Mouse (Mus musculus): Measurements from ENCODE around the gene Olfr1414. TPM values are rescaled to one million over a fixed set of nuclear protein-coding genes. Genes with fewer than 3 reads are reported as not detected.

The Olfr1414 gene
- not detected in 2 replicates for polyA plus RNA-seq (2012; rRNA removed)

- H3K27me3 ChIP-seq (ENCODE audit: control insufficient read depth, insufficient read depth, low read length): no peaks in the 10 kb centered on the region
- no peak within 1 kb of the TSS for H3K4me3 ChIP-seq (ENCODE audit: control insufficient read depth, low read depth, low read length)
- TF ChIP-seq POLR2A (IDR thresholded peaks at IDR 0.05; ENCODE audit: control insufficient read depth, low read depth, low read length): no peak
- TF ChIP-seq CTCF (IDR thresholded peaks at IDR 0.05; ENCODE audit: control insufficient read depth, insufficient read depth, insufficient replicate concordance, low read depth, low read length): no peak
- H3K27ac ChIP-seq (ENCODE audit: control insufficient read depth, insufficient read depth, low read depth, low read length): no peak within 1 kb of the TSS
- H3K36me3 ChIP-seq (ENCODE audit: control insufficient read depth, insufficient read depth, low read length): no peaks in the 10 kb centered on the region
- no peaks in the 10 kb centered on the region; the same call in none of the 2 replicates for H3K4me1 ChIP-seq (ENCODE audit: control insufficient read depth, insufficient read depth, low read length)
These were observed at the start of gene Olfr1414 for GRCm38 (mm10) chr1:92518561-92518960. Gene Olfr1414 (minus strand): TSS chr1:92518661.

- no peak overlapping the region for H3K4me3 ChIP-seq (ENCODE audit: control insufficient read depth, low read depth, low read length)
- no peak for TF ChIP-seq POLR2A (IDR thresholded peaks at IDR 0.05; ENCODE audit: control insufficient read depth, low read depth, low read length)
- no peak for TF ChIP-seq CTCF (IDR thresholded peaks at IDR 0.05; ENCODE audit: control insufficient read depth, insufficient read depth, insufficient replicate concordance, low read depth, low read length)
- no peaks in the 10 kb centered on the region for H3K4me1 ChIP-seq (ENCODE audit: control insufficient read depth, insufficient read depth, low read length)
- no peak overlapping the region for H3K27ac ChIP-seq (ENCODE audit: control insufficient read depth, insufficient read depth, low read depth, low read length)
- H3K27me3 ChIP-seq (ENCODE audit: control insufficient read depth, insufficient read depth, low read length): no peaks in the 10 kb centered on the region
- H3K36me3 ChIP-seq (ENCODE audit: control insufficient read depth, insufficient read depth, low read length): no peaks in the 10 kb centered on the region
These were observed 27.5 kb upstream of the Olfr1414 start for GRCm38 (mm10) chr1:92545929-92546328.

GRCm38 (mm10) chr1:92539071-92539470, 20.6 kb upstream of the Olfr1414 start:
- Histone ChIP-seq H3K27me3 (ENCODE audit: control insufficient read depth, insufficient read depth, low read length) (no peaks in the 10 kb centered on the region), H3K4me1 (ENCODE audit: control insufficient read depth, insufficient read depth, low read length) (no peaks in the 10 kb centered on the region), H3K36me3 (ENCODE audit: control insufficient read depth, insufficient read depth, low read length) (no peaks in the 10 kb centered on the region), H3K27ac (ENCODE audit: control insufficient read depth, insufficient read depth, low read depth, low read length) (no peak overlapping the region), H3K4me3 (ENCODE audit: control insufficient read depth, low read depth, low read length) (no peak overlapping the region)
- TF ChIP-seq CTCF (IDR thresholded peaks at IDR 0.05; ENCODE audit: control insufficient read depth, insufficient read depth, insufficient replicate concordance, low read depth, low read length): no peak
- no peak for TF ChIP-seq POLR2A (IDR thresholded peaks at IDR 0.05; ENCODE audit: control insufficient read depth, low read depth, low read length)

GRCm38 (mm10) chr1:92536972-92537371, 18.5 kb upstream of the Olfr1414 start:
- no peaks in the 10 kb centered on the region for H3K4me1 ChIP-seq (ENCODE audit: control insufficient read depth, insufficient read depth, low read length)
- TF ChIP-seq CTCF (IDR thresholded peaks at IDR 0.05; ENCODE audit: control insufficient read depth, insufficient read depth, insufficient replicate concordance, low read depth, low read length) (no peak), POLR2A (IDR thresholded peaks at IDR 0.05; ENCODE audit: control insufficient read depth, low read depth, low read length) (no peak)
- H3K36me3 ChIP-seq (ENCODE audit: control insufficient read depth, insufficient read depth, low read length): no peaks in the 10 kb centered on the region
- no peaks in the 10 kb centered on the region for H3K27me3 ChIP-seq (ENCODE audit: control insufficient read depth, insufficient read depth, low read length)
- no peak overlapping the region for H3K27ac ChIP-seq (ENCODE audit: control insufficient read depth, insufficient read depth, low read depth, low read length)
- H3K4me3 ChIP-seq (ENCODE audit: control insufficient read depth, low read depth, low read length): no peak overlapping the region

GRCm38 (mm10) chr1:92523764-92524163, 5.3 kb upstream of the Olfr1414 start:
- no peaks in the 10 kb centered on the region for H3K36me3 ChIP-seq (ENCODE audit: control insufficient read depth, insufficient read depth, low read length)
- no peaks in the 10 kb centered on the region for H3K27me3 ChIP-seq (ENCODE audit: control insufficient read depth, insufficient read depth, low read length)
- no peak overlapping the region for H3K27ac ChIP-seq (ENCODE audit: control insufficient read depth, insufficient read depth, low read depth, low read length)
- TF ChIP-seq CTCF (IDR thresholded peaks at IDR 0.05; ENCODE audit: control insufficient read depth, insufficient read depth, insufficient replicate concordance, low read depth, low read length) (no peak), POLR2A (IDR thresholded peaks at IDR 0.05; ENCODE audit: control insufficient read depth, low read depth, low read length) (no peak)
- H3K4me3 ChIP-seq (ENCODE audit: control insufficient read depth, low read depth, low read length): no peak overlapping the region
- no peaks in the 10 kb centered on the region; the same call in none of the 2 replicates for H3K4me1 ChIP-seq (ENCODE audit: control insufficient read depth, insufficient read depth, low read length)

GRCm38 (mm10) chr1:92521376-92521775, 2.9 kb upstream of the Olfr1414 start:
- TF ChIP-seq POLR2A (IDR thresholded peaks at IDR 0.05; ENCODE audit: control insufficient read depth, low read depth, low read length) (no peak), CTCF (IDR thresholded peaks at IDR 0.05; ENCODE audit: control insufficient read depth, insufficient read depth, insufficient replicate concordance, low read depth, low read length) (peak; percentile 11; the same call in 1 of the 2 replicates)
- H3K27ac ChIP-seq (ENCODE audit: control insufficient read depth, insufficient read depth, low read depth, low read length): no peak overlapping the region
- H3K36me3 ChIP-seq (ENCODE audit: control insufficient read depth, insufficient read depth, low read length): no peaks in the 10 kb centered on the region
- H3K27me3 ChIP-seq (ENCODE audit: control insufficient read depth, insufficient read depth, low read length): no peaks in the 10 kb centered on the region
- no peaks in the 10 kb centered on the region; the same call in none of the 2 replicates for H3K4me1 ChIP-seq (ENCODE audit: control insufficient read depth, insufficient read depth, low read length)
- no peak overlapping the region for H3K4me3 ChIP-seq (ENCODE audit: control insufficient read depth, low read depth, low read length)

GRCm38 (mm10) chr1:92519046-92519445, 585 bp upstream of the Olfr1414 start:
- H3K27me3 ChIP-seq (ENCODE audit: control insufficient read depth, insufficient read depth, low read length): no peaks in the 10 kb centered on the region

More at GRCm38 (mm10) chr1:92519046-92519445, 585 bp upstream of the Olfr1414 start:
- Histone ChIP-seq H3K4me1 (ENCODE audit: control insufficient read depth, insufficient read depth, low read length) (no peaks in the 10 kb centered on the region; the same call in none of the 2 replicates), H3K36me3 (ENCODE audit: control insufficient read depth, insufficient read depth, low read length) (no peaks in the 10 kb centered on the region), H3K27ac (ENCODE audit: control insufficient read depth, insufficient read depth, low read depth, low read length) (no peak overlapping the region), H3K4me3 (ENCODE audit: control insufficient read depth, low read depth, low read length) (no peak overlapping the region)
- TF ChIP-seq CTCF (IDR thresholded peaks at IDR 0.05; ENCODE audit: control insufficient read depth, insufficient read depth, insufficient replicate concordance, low read depth, low read length) (no peak), POLR2A (IDR thresholded peaks at IDR 0.05; ENCODE audit: control insufficient read depth, low read depth, low read length) (no peak)
